Mouse (Mus musculus) stomach, embryonic 16.5 days (tissue): ENCODE measurements around the gene Cdk2ap2. TPM values are rescaled to one million over a fixed set of nuclear protein-coding genes. Genes with fewer than 3 reads are reported as not detected.
"Not testable (repeated sequence)": the region's sequence is repeated elsewhere in the genome, so short reads cannot be mapped to it uniquely, and the experiment has no call there.

ENCODE experiments used
- ATAC-seq: fragments of 200-750 bp; cut with Nextera tagmentation; 2 replicates; pipeline ENCODE4 v1.8.0; 2017; ENCODE audit warnings: moderate number of reproducible peaks, moderate TSS enrichment; ENCODE audit not compliant: insufficient read depth, low FRiP score
- H3K27ac ChIP-seq: fragments of 300-500 bp; sonication (generic); 2 replicates; pipeline ENCODE4 v1.5.1; 2014; ENCODE audit warnings: low read length
- H3K27me3 ChIP-seq: fragments of 300-500 bp; sonication (generic); 2 replicates; pipeline ENCODE4 v1.6.1; 2014; ENCODE audit warnings: low read length, control low read depth, mixed read lengths; ENCODE audit not compliant: control insufficient read depth, insufficient read depth
- H3K36me3 ChIP-seq: fragments of 300-500 bp; sonication (generic); 2 replicates; pipeline ENCODE4 v1.6.1; 2014; ENCODE audit warnings: low read length; ENCODE audit not compliant: control insufficient read depth, insufficient read depth
- H3K4me1 ChIP-seq: fragments of 300-500 bp; sonication (generic); 2 replicates; pipeline ENCODE4 v1.6.1; 2014; ENCODE audit warnings: low read length, control low read depth, mixed read lengths; ENCODE audit not compliant: control insufficient read depth, insufficient read depth
- H3K4me2 ChIP-seq: fragments of 300-500 bp; sonication (generic); 2 replicates; pipeline ENCODE4 v1.6.1; 2014; ENCODE audit warnings: low read depth, low read length, mixed read lengths
- H3K4me3 ChIP-seq: fragments of 300-500 bp; sonication (generic); replicated peaks from 2 replicates; pipeline ENCODE4 v1.5.1; 2014; ENCODE audit warnings: mild to moderate bottlenecking, low read length
- H3K9ac ChIP-seq: fragments of 300-500 bp; sonication (generic); 2 replicates; pipeline ENCODE4 v1.6.1; 2014; ENCODE audit warnings: low read length
- H3K9me3 ChIP-seq: fragments of 300-500 bp; sonication (generic); replicated peaks from 2 replicates; pipeline ENCODE4 v1.6.1; 2016; ENCODE audit warnings: low read length, control low read depth; ENCODE audit not compliant: control insufficient read depth
- WGBS: fragments of 180-500 bp; shearing (Covaris S2); extraction: QIAGEN DNeasy Blood & Tissue Kit; methylation state at CpG from one replicate; pipeline ENCODE4 v1.1.7; 2014; 5-methylcytosine and 5-hydroxymethylcytosine counted together
- polyA plus RNA-seq: library from polyadenylated mRNA; unstranded; fragments of >200 nt; fragmentation: Nextera tagmentation; extraction: Ambion mirVana; gene quantifications from 2 replicates; pipeline ENCODE4 v1.2.1, GENCODE M21; 2015

Cdk2ap2 gene
- 115 and 128 TPM in 2 replicates for polyA plus RNA-seq

DNA sequence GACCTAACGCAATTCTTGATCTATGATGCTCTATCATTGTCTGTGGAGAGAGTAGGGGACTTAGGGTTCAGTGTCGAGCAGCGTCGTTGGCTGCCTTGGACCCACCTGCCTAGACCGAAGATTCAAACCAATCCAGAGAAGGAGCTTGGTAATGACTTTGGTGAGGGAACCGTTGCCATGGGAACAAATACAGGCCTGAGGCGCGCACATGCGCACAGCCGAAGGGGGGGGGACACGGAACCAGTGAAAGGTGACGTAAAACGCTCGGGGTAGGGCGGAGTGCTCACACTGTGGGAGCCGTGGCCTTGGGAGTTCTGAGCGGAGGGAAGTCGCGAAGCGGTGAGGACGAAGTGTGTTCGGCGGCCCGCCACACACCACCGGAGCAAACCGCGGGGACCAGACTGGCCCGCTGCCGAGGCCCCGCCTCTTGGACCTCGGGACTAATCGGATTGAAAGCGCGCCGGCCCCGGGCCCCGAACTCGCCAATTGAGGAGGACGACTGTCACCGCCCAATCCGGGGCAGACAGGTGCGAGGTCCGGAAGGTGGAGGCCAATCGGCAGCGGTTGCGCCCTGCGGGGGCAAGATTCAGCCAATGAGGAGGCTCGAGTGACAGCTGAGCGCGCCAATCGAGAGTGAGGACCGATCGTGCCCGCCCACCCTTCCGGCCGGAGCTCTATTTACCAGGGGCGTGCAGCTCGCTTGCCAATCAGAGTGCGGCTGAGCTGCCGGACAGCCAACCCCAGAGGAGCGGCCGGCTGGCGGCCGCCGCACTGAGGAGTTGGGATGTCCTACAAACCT, at the start of gene Cdk2ap2:
Cdk2ap2 (plus strand) TSS at position 541 of the 799 bp plus-strand sequence.
- ATAC-seq, result peak; percentile 94
- H3K36me3 ChIP-seq, result no peaks in the 10 kb centered on the region

DNA sequence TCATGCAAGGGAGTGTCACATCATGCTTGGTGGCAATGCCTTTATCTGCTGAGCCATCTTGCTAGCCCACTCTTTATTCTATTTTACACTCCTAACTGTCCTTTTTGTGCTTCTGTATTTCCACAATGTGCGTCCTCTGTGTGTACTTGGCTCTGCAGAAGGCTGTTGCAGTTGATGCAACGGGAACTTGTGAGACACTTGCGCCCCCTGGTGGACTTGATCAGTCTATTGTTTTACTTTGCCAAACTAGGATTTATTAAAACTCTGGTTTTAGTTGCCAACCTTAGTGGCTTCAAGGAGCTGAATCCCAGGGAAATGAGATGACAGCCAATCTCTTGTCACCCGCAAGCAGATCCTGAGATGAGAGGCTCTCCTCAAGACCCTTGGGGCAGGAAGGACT, 49.1 kb upstream of the Cdk2ap2 start:
- Histone ChIP-seq H3K4me3 (no peak overlapping the region), H3K4me2 (no peak overlapping the region), H3K9ac (no peak overlapping the region), H3K27me3 (no peaks in the 10 kb centered on the region), H3K36me3 (no peaks in the 10 kb centered on the region), H3K9me3 (no peaks in the 10 kb centered on the region), H3K27ac (no peak overlapping the region), H3K4me1 (no peaks in the 10 kb centered on the region)
- 21% methylated on average over 4 of the region's 4 CpGs for WGBS
- no peak for ATAC-seq

More for the DNA sequence above, at the start of gene Cdk2ap2:
- 0 out of 2 replicates have a peak, but pooled peaks cover 4% of the 10 kb centered on the region for H3K27me3 ChIP-seq
- peak within 1 kb of the TSS; percentile 77 for H3K9ac ChIP-seq
- peak within 1 kb of the TSS; percentile 69 for H3K4me3 ChIP-seq
- peak within 1 kb of the TSS; percentile 72 for H3K4me2 ChIP-seq
- H3K27ac ChIP-seq, result peak within 1 kb of the TSS; percentile 94
- H3K9me3 ChIP-seq, result no peaks in the 10 kb centered on the region
- WGBS, result under 1% methylated on average over 65 of the region's 65 CpGs
- H3K4me1 ChIP-seq, result peaks cover 41% of the 10 kb centered on the region

DNA sequence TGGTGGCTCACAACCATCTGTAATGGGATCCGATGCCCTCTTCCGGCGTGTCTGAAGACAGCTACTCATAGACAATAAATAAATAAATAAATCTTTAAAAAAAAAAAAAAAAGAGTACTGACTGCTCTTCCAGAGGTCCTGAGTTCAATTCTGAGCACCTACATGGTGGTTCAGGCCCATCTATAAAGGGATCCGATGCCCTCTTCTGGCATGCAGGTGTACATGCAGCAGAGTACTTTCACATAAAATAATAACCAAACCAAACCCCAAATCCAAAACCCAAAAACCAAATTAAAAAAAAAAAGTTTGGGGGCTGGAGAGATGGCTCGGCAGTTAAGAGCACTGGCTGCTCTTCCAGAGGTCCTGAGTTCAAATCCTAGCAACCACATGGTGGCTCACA, 47.9 kb upstream of the Cdk2ap2 start:
- H3K27ac ChIP-seq, ATAC-seq, H3K4me1 ChIP-seq, H3K4me2 ChIP-seq, H3K9me3 ChIP-seq, H3K9ac ChIP-seq, H3K4me3 ChIP-seq, H3K36me3 ChIP-seq, H3K27me3 ChIP-seq: not testable (repeated sequence)
- 81% methylated on average over 5 of the region's 5 CpGs for WGBS

DNA sequence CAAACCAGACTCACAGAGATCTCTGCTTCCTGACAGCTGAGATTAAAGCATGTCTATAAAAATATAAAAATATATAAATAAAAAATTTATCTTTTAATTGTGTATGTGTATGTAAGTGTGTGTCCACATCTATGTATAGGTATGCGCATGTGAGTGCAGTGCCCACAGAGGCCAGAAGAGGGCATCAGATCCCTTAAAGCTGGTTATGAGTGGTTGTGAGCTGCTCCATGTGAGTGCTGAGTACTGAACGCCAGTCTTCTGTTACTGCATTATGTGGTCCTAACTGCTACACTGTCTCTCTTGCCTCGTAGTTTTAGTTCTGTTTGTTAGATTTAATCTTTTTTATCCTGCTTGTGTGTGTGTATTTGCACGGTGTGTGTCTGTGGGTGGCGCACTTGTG, 46.0 kb upstream of the Cdk2ap2 start:
- 92% methylated on average over 5 of the region's 5 CpGs for WGBS
- H3K9me3 ChIP-seq, result no peaks in the 10 kb centered on the region
- no peak overlapping the region for H3K4me3 ChIP-seq
- no peaks in the 10 kb centered on the region for H3K36me3 ChIP-seq
- H3K4me1 ChIP-seq, result 0 out of 2 replicates have a peak, but pooled peaks cover 4% of the 10 kb centered on the region
- H3K27me3 ChIP-seq, result no peaks in the 10 kb centered on the region
- ATAC-seq, result no peak
- no peak overlapping the region for H3K9ac ChIP-seq
- no peak overlapping the region for H3K4me2 ChIP-seq
- H3K27ac ChIP-seq, result no peak overlapping the region

DNA sequence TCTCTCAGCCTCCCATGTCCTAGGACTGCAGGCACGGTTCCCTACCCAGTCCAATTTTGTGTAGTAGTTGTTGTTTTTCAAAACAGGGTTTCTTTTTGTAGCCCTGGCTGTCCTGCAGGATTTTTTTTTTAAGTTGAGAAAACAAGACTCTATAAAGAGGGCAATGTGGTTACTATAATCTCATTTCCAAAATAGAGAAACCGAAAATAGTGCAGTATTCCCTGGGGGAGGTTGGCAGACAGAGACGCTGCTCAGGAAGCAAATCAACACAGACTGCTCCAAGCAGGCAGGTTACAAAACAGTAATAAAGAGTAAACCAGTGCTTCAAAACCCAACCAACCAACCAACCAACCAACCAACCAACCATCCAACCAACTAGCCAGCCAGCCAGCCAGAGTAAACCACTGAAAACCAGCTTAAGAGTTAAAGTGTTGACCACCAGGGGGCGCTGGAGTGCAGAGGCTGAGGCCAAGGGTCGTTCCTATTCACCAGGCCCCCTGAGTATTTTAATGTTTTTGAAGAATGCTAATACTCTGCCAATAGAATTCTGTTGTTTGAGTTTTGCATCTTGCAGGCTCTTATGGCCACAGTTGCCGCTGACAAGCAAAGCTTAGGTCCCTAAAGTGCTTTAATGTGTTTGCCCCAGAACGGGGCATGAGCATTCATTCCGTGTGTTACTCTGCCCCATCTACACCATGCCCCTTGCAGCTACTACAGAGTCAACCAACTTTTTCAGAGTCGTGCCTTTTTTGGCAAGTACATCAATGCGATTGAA, 45.1 kb upstream of the Cdk2ap2 start:
- ATAC-seq, result no peak
- Histone ChIP-seq H3K27ac (no peak overlapping the region), H3K27me3 (no peaks in the 10 kb centered on the region), H3K9me3 (no peaks in the 10 kb centered on the region), H3K4me1 (0 out of 2 replicates have a peak, but pooled peaks cover 4% of the 10 kb centered on the region), H3K36me3 (no peaks in the 10 kb centered on the region), H3K4me3 (no peak overlapping the region), H3K9ac (no peak overlapping the region), H3K4me2 (no peak overlapping the region)
- WGBS, result 49% methylated on average over 10 of the region's 10 CpGs

DNA sequence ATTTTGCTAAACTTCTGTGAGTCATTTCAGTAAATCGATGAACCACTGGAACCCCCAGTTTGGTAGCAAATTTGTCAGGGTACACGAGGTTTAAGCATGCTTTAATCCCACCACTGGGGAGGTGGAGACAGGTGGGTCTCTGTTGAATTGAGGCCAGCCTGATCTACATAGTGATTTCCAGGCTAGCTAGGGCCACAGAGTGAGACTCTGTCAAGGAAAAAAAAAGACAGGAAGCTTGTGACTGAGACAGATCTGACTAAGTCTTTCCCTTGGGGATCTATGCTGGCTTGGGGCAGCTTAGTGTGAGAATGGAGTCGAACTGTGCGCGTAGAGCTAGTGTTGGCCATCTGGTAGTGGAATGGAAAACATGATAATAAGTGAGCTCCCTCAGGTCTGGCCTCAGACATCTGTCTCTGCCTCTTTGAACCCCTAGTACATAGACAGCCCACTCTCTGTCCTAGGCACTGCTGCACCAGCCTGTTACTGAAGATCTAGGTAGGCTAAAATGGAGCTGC, 44.4 kb upstream of the Cdk2ap2 start:
- Histone ChIP-seq H3K4me1 (0 out of 2 replicates have a peak, but pooled peaks cover 4% of the 10 kb centered on the region), H3K27ac (no peak overlapping the region), H3K4me2 (no peak overlapping the region), H3K4me3 (no peak overlapping the region), H3K27me3 (no peaks in the 10 kb centered on the region), H3K9ac (no peak overlapping the region), H3K36me3 (no peaks in the 10 kb centered on the region), H3K9me3 (no peaks in the 10 kb centered on the region)
- no peak for ATAC-seq
- 77% methylated on average over 5 of the region's 5 CpGs for WGBS

DNA sequence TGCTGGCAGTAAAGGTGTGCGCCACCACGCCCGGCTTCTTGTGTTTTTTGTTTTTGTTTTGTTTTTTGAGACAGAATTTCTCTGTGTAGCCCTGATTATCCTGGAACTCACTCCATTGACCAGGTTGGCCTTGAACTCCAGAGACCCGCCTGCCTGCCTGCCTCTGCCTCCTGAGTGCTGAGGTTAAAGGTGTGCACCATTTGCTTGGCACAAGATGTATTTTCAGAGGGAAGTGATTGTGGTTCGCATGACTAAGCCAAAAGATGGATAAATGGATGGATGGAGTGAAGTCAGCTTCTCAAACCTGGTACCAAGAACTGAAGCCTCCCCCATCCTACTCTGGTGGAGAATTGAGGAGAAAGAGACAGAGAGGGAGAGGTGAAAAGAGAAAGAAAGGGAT, 42.4 kb upstream of the Cdk2ap2 start:
- H3K36me3 ChIP-seq, result no peaks in the 10 kb centered on the region

DNA sequence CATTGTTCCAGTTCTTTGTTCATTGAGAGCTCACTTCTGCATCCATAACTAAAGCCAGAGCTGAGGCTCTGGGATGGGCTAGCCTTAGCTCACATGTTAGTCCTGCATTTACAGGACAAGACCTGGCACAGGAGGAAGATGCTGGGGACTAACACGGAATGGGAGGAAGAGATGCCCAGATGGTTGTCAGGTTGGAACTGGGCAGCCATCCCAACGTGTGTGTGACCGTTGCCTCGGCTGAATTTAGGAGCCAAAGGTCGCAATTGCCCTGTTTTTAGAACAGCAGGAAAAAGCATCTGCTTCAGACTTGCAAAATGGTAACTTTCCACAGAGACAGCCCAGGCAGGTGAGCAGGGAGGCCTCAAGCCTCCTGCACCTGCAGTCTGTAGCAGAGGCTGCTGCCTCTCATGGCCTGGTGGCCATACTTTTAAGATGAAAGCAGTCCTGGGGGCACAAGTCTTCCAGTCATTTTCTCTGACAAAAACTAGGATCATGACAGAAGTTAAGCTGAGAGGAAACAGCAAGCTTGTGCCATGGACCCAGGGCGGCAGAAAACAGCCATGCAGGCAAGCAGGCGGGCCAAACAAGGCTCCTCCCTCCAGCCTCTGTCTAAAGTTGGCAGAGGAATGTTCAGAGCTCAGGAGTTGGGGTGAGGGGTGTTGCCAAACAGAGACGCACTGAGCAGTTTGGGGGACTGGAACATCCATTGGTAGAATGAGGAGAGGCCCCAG, 41.6 kb upstream of the Cdk2ap2 start:
- no peaks in the 10 kb centered on the region for H3K27me3 ChIP-seq
- H3K9me3 ChIP-seq, result no peaks in the 10 kb centered on the region
- H3K4me3 ChIP-seq, result no peak overlapping the region
- no peak overlapping the region for H3K9ac ChIP-seq
- H3K36me3 ChIP-seq, result no peaks in the 10 kb centered on the region
- 0 out of 2 replicates have a peak, but pooled peaks cover 4% of the 10 kb centered on the region for H3K4me1 ChIP-seq
- H3K27ac ChIP-seq, result no peak overlapping the region
- no peak for ATAC-seq
- H3K4me2 ChIP-seq, result no peak overlapping the region
- WGBS, result 64% methylated on average over 8 of the region's 8 CpGs

More for the DNA sequence above, 42.4 kb upstream of the Cdk2ap2 start:
- no peak for ATAC-seq
- no peak overlapping the region for H3K4me3 ChIP-seq
- H3K27ac ChIP-seq, result no peak overlapping the region
- H3K27me3 ChIP-seq, result no peaks in the 10 kb centered on the region
- no peaks in the 10 kb centered on the region for H3K9me3 ChIP-seq
- 0 out of 2 replicates have a peak, but pooled peaks cover 4% of the 10 kb centered on the region for H3K4me1 ChIP-seq
- H3K9ac ChIP-seq, result no peak overlapping the region
- H3K4me2 ChIP-seq, result no peak overlapping the region
- 89% methylated on average over 5 of the region's 5 CpGs for WGBS
